Mouse (Mus musculus): Measurements from ENCODE around the gene Fads2.

The Fads2 gene

GRCm38 (mm10) chr19:10101341-10102053, at the start of gene Fads2:
Gene Fads2 (minus strand): TSS chr19:10101746.
- DNase-seq (ENCODE audit: low spot score in 2 of 2): peak; percentile 97

- no peak for DNase-seq (ENCODE audit: low spot score in 2 of 2)
These were observed 47.6 kb upstream of the Fads2 start for GRCm38 (mm10) chr19:10149189-10149588.

- DNase-seq (ENCODE audit: low spot score in 2 of 2): peak in 1 of 2 experiments; percentile 34
These were observed 47.0 kb upstream of the Fads2 start for GRCm38 (mm10) chr19:10148555-10148954.

DNA sequence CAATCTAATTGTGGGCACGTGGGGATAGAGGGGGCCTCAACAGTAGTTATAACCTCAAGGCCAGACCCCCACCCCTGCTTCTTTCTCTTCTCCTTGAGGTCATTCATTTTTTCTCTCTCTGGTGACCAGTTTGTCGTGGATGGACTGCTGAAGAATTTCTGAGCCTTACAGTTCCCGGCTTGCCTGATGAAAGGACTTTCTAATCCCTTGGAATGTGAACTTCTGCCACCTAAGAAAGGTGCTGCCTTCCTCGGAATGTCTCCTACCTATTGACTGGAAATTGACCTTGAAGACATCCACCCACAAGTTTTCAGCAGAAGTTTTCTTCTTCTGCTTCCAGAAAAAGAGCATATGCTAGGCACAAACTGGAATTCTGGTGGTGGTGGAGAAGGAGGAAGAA, 42.9 kb upstream of the Fads2 start:
- no peak for DNase-seq (ENCODE audit: low spot score in 2 of 2)

DNA sequence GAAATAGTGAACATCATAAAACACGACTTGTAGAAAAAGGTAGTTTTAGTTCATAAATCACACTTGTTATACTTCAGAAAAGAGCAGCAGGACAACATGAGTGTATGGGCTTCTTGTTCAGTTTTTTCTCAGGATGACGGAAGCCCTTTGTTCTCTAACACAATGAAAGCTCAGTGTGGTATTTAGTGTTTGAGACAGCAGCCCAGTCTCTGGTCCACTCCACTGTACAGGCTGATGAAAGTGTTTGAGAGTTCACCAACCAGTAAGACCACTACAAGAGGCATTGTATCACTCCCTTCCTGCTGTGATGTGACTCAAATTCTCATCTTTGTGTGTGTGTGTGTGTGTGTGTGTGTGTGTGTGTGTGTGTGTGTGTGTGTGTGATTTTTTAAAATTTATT, 42.1 kb upstream of the Fads2 start:
- DNase-seq (ENCODE audit: low spot score in 2 of 2): no peak

- DNase-seq (ENCODE audit: low spot score in 2 of 2): no peak
These were observed 38.2 kb upstream of the Fads2 start for GRCm38 (mm10) chr19:10139736-10140135.

DNA sequence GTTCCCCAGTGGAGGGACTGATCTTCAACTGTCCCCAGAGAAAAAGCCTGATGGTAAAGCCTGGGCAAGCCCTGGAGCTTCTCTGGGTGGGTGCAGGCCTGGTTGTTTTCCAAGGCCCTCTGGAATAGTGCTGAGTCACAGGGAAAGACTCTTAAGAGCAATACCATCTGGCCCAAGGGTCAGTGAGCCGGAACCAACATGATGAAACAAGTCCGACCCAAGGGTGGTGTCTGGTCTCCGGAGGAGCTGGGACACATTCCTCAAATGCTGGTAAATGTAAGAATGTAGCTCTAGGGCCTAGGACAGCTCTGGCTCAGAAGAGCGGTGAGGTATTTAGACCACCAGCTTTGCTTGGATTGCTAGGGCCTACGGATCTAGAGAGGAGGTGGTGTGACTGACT, 35.9 kb upstream of the Fads2 start:
- DNase-seq (ENCODE audit: low spot score in 2 of 2): no peak

- peak; percentile 40 to 41 for DNase-seq (ENCODE audit: low spot score in 2 of 2)
These were observed 33.1 kb upstream of the Fads2 start for GRCm38 (mm10) chr19:10134692-10135091.

GRCm38 (mm10) chr19:10129547-10129946, 28.0 kb upstream of the Fads2 start:
- DNase-seq (ENCODE audit: low spot score in 2 of 2): peak in 1 of 2 experiments; percentile 4

GRCm38 (mm10) chr19:10126479-10127250, 25.1 kb upstream of the Fads2 start:
- DNase-seq (ENCODE audit: low spot score in 2 of 2): no peak

DNA sequence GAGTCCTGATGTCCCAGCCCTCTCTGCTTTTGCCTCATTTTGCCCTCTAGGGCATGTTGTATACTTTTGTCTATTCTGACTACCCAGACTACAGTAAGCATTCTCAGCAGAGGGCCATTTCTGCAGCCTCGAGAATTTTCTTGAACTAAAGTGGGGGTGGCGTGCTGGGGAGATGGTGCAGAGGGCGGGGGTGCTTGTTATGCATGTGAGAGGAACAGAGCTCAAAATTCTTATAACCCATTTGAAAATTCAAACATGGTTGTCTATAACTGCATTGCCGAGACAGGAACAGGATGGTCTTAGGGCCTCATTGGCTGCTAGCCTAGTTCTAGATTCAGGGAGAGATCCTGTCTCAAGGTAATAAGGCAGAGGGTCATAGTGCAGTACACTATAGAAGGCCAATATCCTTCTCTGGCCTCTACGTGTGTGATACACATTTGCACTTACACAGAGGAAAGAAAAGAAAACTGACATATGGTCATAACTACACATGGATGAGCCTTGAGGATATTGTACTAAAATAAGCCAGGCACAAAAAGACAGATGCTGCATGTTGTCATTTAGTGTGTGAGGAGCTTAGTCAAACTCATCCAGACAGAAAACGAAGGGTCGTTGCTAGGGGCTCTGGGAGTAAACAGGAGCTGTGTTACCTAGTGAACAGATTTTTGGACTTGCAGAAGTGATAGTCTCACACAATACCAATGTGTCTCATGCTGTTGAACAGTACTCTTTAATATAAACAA, 22.5 kb upstream of the Fads2 start:
- peak; percentile 37 to 65 for DNase-seq (ENCODE audit: low spot score in 2 of 2)

DNA sequence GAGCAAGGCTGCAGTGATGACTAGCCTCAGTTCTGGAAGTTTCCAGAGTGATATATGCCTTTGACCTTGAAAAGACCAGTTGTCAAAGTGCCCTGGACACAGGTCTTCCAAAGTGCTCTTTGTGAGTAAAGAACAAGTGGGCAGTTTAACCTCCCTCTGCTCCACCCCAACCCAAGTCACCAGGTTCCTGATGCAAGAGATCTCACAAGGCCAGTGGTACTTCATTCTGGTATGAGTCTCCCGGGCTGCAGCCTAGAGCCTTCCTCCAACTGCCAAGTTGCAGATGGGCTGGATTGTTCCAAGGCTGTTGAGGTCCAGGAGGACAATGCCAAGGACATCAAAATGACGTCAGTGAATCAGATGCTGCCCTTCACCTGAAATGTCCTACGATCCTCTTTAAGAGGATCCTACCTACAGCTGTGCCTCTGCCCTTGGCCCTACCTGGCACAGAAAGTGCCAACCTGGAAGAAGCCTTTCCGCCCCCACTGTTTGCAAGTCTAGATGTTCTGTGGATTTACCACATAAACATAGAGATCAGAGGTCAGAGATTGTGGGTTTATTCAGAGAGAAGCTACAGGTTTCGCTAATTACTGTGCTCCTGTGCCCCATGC, 20.6 kb upstream of the Fads2 start:
- no peak for DNase-seq (ENCODE audit: low spot score in 2 of 2)

GRCm38 (mm10) chr19:10116641-10117040, 15.1 kb upstream of the Fads2 start:
- DNase-seq (ENCODE audit: low spot score in 2 of 2): no peak

DNA sequence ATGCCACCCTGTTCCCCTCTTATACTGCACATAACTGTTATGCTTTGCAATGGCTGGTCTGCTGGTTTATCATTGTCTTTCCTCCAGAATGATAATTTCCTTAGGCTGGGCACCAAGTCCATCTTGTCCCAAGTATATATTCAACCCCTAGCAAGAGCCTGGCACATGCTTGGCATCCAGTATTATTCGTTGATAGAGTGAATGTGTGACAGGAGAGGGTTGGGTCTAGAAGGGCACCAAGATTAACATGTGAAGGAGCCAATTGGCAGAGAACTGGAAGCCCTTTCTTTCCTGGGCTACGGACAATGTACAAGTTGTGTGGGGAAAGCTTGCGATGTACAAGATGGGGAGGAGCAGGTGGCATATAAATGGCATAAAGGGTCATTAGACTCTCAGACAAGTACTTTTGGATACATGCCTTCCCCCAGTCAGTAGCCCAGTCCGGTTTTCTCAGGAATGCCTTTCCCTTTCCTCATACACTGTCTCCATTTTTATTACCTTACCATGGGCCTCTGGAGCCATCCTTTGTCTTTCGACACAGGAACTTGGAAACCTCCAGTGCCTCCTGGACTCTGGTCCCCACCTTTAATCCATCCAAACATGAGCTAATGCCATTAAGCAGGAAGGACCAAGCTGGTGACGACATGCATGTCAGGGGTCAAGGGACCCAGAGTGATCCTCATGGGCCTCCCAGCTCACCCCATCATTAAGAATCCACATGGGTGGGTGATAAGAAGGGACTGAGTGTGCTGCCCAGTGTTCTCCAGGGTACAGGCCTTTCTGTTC, 14.0 kb upstream of the Fads2 start:
- no peak for DNase-seq (ENCODE audit: low spot score in 2 of 2)

- DNase-seq (ENCODE audit: low spot score in 2 of 2): no peak
These were observed 11.4 kb upstream of the Fads2 start for GRCm38 (mm10) chr19:10112956-10113355.

DNA sequence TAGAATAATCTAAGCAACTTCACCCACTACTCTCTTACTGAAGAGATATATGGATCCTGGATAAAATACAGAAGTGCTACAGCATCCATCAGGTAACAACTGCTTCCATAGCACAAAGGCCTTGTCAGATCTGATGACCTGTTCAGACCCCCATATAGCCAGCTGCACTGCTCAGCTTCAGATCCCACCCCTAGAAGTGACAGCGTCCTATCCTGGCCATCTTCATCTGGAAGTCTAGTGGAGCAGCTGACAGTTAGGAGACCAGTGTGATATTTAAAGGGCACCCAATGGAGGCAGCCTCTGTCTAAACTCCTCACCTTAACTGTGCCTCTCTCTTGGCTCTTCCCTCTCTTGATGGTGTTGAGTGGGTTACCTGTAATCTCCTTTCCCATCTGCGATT, 7.1 kb upstream of the Fads2 start:
- DNase-seq (ENCODE audit: low spot score in 2 of 2): no peak

GRCm38 (mm10) chr19:10108129-10108528, 6.6 kb upstream of the Fads2 start:
- no peak for DNase-seq (ENCODE audit: low spot score in 2 of 2)

DNA sequence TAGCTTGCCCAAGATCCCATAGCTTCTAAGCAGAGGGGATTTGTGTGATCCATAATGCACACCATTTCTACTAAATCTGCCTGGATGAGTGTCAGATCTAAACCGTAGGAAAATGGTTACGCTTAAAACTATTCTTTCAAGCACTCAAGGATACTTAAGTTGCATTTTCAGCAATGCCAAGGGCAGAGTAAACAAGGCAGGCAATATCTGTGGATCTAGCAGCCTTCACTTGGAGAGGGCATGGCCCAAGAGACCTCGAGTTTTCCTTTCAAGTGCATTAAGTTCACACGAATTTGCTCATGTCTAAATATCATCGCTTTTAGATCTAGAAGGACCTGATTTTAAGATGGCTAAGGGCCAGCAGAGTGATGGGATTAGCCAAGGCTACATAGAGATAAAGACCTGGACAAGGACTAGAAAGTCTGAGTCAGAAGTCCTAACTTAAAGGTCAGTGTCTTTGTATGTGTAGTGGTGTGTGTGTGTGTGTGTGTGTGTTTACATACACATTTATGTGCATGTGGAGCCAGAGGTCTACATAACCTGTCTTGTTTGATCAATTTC, 5.6 kb upstream of the Fads2 start:
- no peak for DNase-seq (ENCODE audit: low spot score in 2 of 2)

DNA sequence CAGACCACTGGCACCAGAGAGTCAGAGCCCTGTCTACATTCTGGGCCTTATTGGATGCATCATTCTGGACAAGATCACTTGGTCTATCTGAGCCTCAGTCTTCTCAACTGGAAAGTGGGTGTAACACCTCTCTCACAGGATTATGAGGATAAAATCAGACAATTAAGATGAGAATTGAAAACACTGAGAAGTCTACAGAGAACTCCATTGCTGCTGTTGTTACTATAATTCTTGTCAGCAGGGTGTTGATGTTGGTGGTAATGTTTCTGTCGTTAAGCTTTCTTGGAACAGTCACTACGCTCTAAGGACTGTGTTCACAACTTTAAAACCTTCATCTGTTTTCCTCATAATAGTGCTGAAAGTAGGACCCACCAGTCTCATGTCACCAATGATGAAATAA, 5.1 kb upstream of the Fads2 start:
- DNase-seq (ENCODE audit: low spot score in 2 of 2): no peak

GRCm38 (mm10) chr19:10105034-10105493, 3.5 kb upstream of the Fads2 start:
- no peak for DNase-seq (ENCODE audit: low spot score in 2 of 2)

- DNase-seq (ENCODE audit: low spot score in 2 of 2): peak in 1 of 2 experiments; percentile 42
These were observed 2.7 kb upstream of the Fads2 start for GRCm38 (mm10) chr19:10104234-10104633.
